Mouse (Mus musculus) spleen, adult 2 months (tissue): ENCODE measurements at regions not wholly inside any gene's neighbourhood (a gene's known extent, or its start where the extent isn't known, plus 50 kb on each side); places are given as distances from the start of the nearest gene placed in this dataset.
"Not testable (repeated sequence)": the region's sequence is repeated elsewhere in the genome, so short reads cannot be mapped to it uniquely, and the experiment has no call there.

Experiments used
- DNase-seq, 2 experiments: peaks; one replicate each; pipeline versions ENCODE4 v3.0.0 to v3.0.0-alpha.2; 2012 to 2021; ENCODE audit warnings: low spot score in 2 of 2, low read depth in 1 of 2
- H3K27ac ChIP-seq: fragments of 200-500 bp; 2 replicates; pipeline ENCODE4 v1.5.1; 2012; ENCODE audit warnings: low read length, inconsistent platforms; ENCODE audit not compliant: insufficient read depth
- H3K27me3 ChIP-seq: fragments of 200-500 bp; 2 replicates; pipeline ENCODE4 v1.6.1; 2012; ENCODE audit warnings: mild to moderate bottlenecking, moderate library complexity, low read length, inconsistent platforms; ENCODE audit not compliant: control insufficient read depth, insufficient read depth
- H3K36me3 ChIP-seq: fragments of 200-500 bp; 2 replicates; pipeline ENCODE4 v1.6.1; 2012; ENCODE audit warnings: mild to moderate bottlenecking, low read length, inconsistent platforms; ENCODE audit not compliant: control insufficient read depth, insufficient read depth
- H3K4me1 ChIP-seq: fragments of 200-500 bp; 2 replicates; pipeline ENCODE4 v1.6.1; 2011; ENCODE audit warnings: inconsistent platforms; ENCODE audit not compliant: control insufficient read depth, insufficient read depth, insufficient read length
- H3K4me3 ChIP-seq: fragments of 200-500 bp; 2 replicates; pipeline ENCODE4 v1.5.1; 2011; ENCODE audit warnings: mild to moderate bottlenecking, inconsistent platforms; ENCODE audit not compliant: insufficient read depth, insufficient read length; ENCODE audit errors: extremely low read depth
- CTCF ChIP-seq: fragments of 200-500 bp; IDR thresholded peaks from 2 replicates; pipeline ENCODE4 v1.5.1; 2011; ENCODE audit warnings: mild to moderate bottlenecking, inconsistent platforms; ENCODE audit not compliant: insufficient read depth, insufficient read length, insufficient replicate concordance; ENCODE audit errors: extremely low read depth
- POLR2A ChIP-seq: fragments of 200-500 bp; IDR thresholded peaks from 2 replicates; pipeline ENCODE4 v1.6.1; 2011; ENCODE audit warnings: low read depth, low read length, inconsistent platforms
- WGBS: fragments of 180-500 bp; shearing (Covaris S2); methylation state at CpG from one replicate; pipeline ENCODE4 v1.1.7; 2018; 5-methylcytosine and 5-hydroxymethylcytosine counted together

GRCm38 (mm10) chr13:41921178-41921577 lies 73.7 kb upstream of the Adtrp start:
- Histone ChIP-seq H3K27ac (no peak overlapping the region), H3K36me3 (no peaks in the 10 kb centered on the region), H3K4me1 (peaks cover 7% of the 10 kb centered on the region), H3K4me3 (no peak overlapping the region), H3K27me3 (no peaks in the 10 kb centered on the region)
- 48% methylated on average over 6 of the region's 6 CpGs for WGBS
- TF ChIP-seq CTCF: no peak
- no peak for TF ChIP-seq POLR2A
- no peak for DNase-seq

GRCm38 (mm10) chr13:41918525-41918924 lies 71.0 kb upstream of the Adtrp start:
- TF ChIP-seq CTCF (no peak), POLR2A (no peak)
- no peak overlapping the region for H3K27ac ChIP-seq
- no peaks in the 10 kb centered on the region for H3K27me3 ChIP-seq
- H3K4me1 ChIP-seq: peaks cover 7% of the 10 kb centered on the region
- 89% methylated on average over 5 of the region's 5 CpGs for WGBS
- no peak overlapping the region for H3K4me3 ChIP-seq
- no peak for DNase-seq
- H3K36me3 ChIP-seq: no peaks in the 10 kb centered on the region

DNA sequence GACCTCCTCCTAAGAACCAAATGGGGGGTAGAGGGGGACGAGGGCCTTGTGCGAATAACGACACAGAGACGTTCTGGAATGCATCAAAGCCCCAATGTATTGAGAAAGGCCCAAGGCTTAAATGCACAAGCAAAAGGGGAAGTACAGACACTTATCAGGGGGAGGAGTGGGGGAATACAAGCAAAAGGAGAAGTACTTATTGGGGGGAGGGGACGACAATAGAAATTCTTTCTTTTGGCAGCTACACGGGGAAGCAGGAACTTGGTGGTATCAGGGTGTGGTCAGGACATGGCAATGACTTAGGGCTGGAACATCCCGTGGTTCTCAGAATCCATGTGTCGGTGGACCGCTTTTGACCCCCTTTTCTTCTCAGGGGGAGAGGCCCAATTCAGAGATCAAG lies 68.3 kb upstream of the Adtrp start:
- not testable (repeated sequence) for H3K36me3 ChIP-seq, H3K27ac ChIP-seq, DNase-seq, H3K27me3 ChIP-seq, H3K4me3 ChIP-seq, H3K4me1 ChIP-seq
- 75% methylated on average over 9 of the region's 9 CpGs for WGBS

- WGBS: 73% methylated on average over 3 of the region's 3 CpGs
- no peak overlapping the region for H3K4me3 ChIP-seq
- H3K36me3 ChIP-seq: no peaks in the 10 kb centered on the region
- H3K27ac ChIP-seq: no peak overlapping the region
- DNase-seq: no peak
- H3K4me1 ChIP-seq: no peaks in the 10 kb centered on the region; the same call in 1 of the 2 replicates
- H3K27me3 ChIP-seq: no peaks in the 10 kb centered on the region
- TF ChIP-seq CTCF (no peak), POLR2A (no peak)
Observed at GRCm38 (mm10) chr13:41910736-41911135, 63.3 kb upstream of the Adtrp start.

DNA sequence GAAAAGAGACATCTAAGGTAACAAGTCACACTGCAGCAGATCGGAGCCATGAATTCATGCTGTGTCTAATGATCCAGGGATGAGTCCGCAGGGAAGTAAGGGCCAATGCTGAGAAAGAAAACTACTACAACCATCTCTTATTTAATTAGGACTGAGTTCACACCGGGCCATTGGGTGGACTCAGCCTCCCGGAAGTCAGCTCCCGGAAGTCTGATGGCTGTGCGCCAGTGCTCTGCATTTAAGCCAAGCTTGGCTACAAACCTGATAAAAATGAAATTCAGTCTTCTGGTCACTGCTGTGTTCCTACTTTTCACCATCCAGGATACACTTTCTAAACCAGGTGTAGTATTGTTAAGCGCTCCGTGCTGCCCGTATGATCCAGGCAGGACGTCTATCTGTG lies 62.8 kb upstream of the Adtrp start:
- no peaks in the 10 kb centered on the region for H3K27me3 ChIP-seq
- H3K27ac ChIP-seq: no peak overlapping the region
- H3K4me1 ChIP-seq: no peaks in the 10 kb centered on the region; the same call in 1 of the 2 replicates
- no peak for TF ChIP-seq CTCF
- no peak for TF ChIP-seq POLR2A
- DNase-seq: no peak
- no peaks in the 10 kb centered on the region for H3K36me3 ChIP-seq
- H3K4me3 ChIP-seq: no peak overlapping the region
- 87% methylated on average over 10 of the region's 10 CpGs for WGBS

DNA sequence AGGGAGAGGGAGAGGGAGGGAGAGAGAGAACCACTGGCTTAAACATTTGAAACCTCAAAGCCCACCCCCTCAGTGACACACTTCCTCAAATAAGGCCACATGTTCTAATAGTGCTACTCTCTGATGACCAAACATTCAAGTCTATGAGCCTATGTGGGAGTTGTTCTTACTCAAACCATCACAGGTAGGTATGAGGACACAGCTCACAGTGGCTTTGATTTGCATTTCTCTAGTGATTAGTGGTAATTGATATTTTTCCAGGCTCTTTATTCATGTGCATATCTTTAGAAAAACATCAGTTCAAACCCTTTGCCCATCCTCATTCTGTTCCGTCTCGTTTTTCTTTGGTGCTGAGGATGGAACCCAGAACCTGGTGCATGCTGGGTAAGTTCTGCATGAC lies 59.5 kb upstream of the Adtrp start:
- peak in 1 of 2 experiments; percentile 14 for DNase-seq
- Histone ChIP-seq H3K27ac (no peak overlapping the region), H3K4me3 (no peak overlapping the region), H3K27me3 (no peaks in the 10 kb centered on the region), H3K4me1 (peaks cover 3% of the 10 kb centered on the region; the same call in 1 of the 2 replicates), H3K36me3 (no peaks in the 10 kb centered on the region)
- WGBS: 81% methylated on average over 2 of the region's 2 CpGs
- TF ChIP-seq POLR2A (no peak), CTCF (no peak)

GRCm38 (mm10) chr13:41903286-41903685 lies 55.8 kb upstream of the Adtrp start:
- H3K27me3 ChIP-seq: no peaks in the 10 kb centered on the region
- TF ChIP-seq CTCF: no peak
- TF ChIP-seq POLR2A: no peak
- H3K27ac ChIP-seq: no peak overlapping the region
- H3K36me3 ChIP-seq: no peaks in the 10 kb centered on the region
- DNase-seq: no peak
- H3K4me1 ChIP-seq: peaks cover 3% of the 10 kb centered on the region; the same call in 1 of the 2 replicates
- no peak overlapping the region for H3K4me3 ChIP-seq
